Mouse (Mus musculus): ENCODE measurements around the gene A4galt. TPM values are rescaled to one million over a fixed set of nuclear protein-coding genes. Genes with fewer than 3 reads are reported as not detected.

A4galt gene
- total RNA-seq, 2 experiments from 2014 or later: 2.0 to 4.0 TPM

DNA sequence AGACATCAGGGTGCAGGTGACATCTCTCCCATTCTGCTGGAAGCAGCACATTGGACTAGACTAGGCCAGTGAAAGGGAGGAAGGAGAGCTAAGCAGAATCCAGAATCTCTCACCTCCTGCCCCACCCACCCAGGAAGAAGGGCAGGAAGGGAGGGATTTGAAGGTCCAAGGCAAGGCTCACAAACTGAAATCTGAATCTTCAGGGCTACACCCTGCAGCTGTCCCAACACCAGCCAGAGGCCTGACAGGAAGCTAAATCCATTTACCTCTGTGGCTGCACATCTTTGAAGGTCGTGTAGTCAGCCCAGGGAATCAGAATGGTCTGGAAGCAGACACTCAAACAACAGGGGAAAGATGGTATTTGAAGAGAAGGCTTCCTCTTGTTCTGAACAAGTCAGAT is 13.7 kb upstream of the A4galt start:
- no peak for DNase-seq

DNA sequence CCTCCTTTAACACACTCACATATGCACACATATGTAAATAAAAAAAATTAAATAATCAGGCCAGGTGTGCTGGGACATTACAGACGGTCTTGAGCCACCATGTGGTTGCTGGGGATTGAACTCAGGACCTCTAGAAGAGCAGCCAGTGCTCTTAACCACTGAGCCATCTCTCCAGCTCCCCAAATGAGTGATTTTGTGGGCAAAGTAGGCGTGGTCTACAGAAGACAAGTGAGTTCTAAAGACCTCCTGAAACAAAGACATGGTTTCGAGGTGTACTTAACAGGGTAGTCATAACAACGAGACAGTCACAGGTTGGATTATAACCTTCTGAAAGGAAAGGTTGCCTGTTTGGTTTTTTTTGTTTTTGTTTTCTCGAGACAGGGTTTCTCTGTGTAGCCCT is 11.8 kb upstream of the A4galt start:
- DNase-seq: no peak

DNA sequence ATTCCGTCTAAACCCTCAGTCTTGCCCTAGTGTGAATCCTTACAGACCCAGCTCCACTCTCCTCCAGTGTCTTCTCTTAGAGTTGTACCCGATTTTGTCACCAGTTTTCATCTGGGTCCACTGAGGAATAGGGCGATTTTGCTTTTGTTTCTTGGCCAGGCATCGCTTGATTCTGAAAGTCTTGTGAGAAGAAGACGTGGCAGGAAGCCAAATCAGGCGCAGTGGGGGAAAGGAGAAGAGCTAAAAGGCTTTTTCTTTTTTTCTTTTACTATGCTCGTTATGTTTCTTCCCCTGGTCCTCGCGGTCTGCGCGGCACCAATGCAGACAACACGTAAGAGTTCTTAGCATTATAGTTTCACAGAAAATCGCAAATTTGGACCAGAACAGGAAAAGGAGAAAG is 6.3 kb upstream of the A4galt start:
- no peak for DNase-seq

DNA sequence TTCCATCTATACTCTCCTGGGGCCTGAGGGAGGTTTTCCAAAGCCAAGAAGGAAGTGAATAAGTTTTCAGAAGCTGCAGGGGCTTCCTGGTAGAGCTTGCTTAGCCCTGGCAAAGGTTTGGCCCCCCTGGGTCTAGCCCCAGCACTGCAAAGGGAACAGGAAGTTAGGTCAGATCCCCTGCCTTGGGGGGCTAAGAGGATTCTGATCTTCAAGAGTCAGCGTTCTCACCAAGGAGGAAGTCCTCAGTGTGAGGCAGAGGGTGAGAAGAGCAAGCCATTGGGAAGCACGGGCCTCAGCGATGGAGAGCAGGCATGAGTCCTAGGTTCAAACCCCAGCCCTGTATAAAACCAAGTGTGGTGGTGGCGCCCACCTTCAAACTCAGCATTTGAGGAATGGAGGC is 4.9 kb upstream of the A4galt start:
- no peak for DNase-seq

DNA sequence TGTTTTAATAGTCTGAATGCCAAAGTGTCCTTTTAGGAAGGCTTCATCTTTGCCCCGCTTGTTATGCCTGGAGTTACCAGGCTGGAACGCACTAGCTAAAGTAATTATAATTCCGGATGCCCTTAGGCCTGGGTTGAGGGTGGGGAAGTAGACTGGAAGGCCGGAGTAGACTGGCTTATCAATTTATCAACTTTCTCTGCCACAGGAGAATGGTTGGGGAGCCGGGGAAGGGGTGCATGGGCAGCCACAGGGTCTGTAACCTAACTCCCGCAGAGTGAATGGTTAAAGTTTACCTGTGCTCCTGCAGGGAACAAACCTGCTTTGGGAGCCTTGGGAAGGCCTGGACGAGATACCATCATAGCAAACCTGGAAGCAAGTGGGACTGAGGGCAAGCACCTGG is 4.4 kb upstream of the A4galt start:
- no peak for DNase-seq

DNA sequence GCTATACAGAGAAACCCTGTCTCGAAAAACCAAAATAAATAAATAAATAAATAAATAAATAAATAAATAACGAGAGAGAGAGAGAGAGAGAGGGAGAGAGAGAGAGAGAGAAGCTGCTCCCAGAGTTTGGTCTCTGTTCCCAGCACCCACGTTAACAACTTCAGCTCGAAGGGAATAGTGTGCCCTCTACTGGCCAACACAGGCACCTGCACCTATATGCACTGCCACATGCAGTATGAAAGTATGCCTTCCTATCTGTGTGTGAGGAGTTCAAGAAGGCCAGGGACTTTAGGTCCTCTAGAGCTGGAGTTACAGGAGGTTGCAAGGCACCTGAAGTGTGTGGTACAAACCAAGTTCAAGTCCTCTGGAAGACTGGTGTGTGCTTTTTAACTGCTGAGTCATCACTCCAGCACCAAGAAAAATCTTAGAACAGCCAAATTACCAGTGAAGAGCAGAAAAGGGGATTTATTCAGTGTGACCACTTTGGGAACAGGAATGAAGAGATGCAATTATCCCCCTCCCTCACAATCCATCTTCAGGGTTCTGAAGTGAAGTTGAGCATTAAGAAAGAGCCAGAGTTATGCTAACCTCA is 3.7 kb upstream of the A4galt start:
- no peak for DNase-seq

DNA sequence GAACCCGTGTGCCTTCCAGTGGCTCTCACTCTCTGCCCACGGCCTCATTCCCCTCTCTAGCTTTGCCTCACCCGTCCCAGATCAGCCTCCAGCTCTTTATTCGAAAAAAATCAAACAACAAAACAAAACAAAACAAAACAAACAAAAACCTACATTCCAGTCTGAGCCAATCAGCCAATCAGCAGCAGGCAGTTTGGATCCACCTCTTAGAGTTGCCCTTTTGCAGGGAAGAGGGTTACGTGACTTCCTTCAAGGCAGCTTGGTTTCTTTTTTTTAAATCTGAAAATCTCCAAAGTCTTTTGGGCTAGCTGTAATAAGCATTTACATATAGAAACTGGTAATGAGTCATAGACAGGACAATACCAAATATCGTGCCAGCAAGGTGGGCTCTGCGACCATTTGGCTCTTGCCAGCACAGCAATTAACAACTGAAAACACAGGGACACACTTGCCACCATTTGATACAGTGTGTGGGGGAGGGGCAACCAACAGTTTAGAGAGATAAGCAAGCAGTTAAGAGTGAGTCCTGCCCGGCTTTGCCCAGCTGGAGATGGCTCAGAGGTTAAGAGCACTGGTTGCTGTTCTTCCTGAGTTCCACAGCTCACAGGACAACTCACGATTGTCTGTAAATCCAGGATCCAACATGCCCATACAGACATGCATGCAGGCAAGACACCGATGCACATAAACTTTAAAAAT is 2.9 kb upstream of the A4galt start:
- DNase-seq: no peak

DNA sequence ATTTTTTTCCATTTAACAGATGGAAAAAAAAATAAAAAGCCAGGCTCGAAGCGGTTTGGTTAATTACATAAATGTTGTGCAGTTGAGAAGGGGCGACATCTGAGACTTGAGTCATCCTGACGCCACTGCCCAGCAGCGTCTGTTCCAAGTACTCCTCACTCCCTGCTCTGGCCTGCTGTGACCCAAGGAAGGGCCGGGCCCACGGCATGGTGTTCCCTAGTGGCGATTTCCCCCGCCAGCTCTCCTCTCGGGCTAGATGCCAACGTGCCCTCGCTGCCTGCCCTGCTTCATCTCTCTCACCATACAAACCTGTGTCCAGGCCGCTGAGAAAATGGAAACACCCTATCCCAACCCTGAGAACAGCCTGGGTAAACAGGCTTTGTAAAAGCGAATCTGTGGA is 486 bp upstream of the A4galt start:
- DNase-seq: no peak

DNA sequence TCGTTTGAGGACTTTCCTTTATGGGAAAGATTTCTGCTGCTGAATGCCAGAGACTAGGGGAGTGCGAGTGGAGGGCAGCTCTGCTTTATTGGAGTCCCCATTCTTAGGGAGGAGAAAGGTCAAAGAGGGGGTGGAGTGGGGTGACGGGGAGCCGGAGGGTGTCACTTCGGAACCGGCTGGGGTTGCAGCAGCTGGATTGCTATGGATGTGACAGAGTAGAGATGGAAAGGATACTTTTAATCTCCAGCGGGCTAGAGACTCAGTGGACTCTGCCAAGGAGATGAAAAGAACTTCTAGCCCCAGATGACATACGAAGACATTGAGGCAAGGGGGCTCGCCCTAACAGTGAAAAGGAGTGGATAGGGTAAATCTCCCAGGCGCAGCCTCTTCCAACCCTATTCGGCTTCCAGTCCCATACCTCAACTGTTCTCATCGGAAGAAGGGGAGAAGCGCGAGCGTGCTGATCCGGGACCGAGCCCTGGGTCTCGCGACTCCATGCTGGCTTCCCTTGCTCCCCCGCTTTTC is 861 bp downstream of the A4galt start:
- DNase-seq: no peak

DNA sequence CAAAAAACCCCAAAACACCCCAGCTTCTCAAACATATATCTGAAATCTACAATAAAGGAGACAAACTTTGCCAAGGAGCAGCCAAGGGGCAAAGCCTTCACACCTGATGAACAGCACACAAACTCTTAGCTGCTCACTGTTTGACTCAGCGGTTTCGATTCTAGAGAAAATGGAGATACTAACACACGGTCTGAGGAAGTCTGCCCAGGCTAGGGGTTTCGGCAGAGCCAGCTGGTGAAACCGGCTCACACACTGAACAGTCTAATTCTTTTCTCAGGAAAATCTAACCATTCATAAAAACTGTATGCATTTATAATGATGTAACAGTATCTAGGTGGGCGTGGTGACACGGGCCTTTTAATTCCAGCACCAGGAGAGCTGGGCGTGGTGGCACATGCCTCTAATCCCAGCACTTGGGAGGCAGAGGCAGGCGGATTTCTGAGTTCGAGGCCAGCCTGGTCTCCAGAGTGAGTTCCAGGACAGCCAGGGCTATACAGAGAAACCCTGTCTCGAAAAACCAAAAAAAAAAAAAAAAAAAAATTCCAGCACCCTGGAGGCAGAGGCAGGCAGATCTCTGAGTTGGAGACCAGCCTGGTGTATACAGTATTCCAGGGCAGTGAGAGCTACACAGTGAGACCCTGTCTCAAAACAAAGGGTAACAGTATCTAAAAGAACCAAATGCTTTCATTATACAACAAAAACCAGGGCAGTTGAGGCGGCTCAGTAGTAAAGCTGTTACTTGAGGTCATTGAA is 1.9 kb downstream of the A4galt start:
- DNase-seq: no peak

DNA sequence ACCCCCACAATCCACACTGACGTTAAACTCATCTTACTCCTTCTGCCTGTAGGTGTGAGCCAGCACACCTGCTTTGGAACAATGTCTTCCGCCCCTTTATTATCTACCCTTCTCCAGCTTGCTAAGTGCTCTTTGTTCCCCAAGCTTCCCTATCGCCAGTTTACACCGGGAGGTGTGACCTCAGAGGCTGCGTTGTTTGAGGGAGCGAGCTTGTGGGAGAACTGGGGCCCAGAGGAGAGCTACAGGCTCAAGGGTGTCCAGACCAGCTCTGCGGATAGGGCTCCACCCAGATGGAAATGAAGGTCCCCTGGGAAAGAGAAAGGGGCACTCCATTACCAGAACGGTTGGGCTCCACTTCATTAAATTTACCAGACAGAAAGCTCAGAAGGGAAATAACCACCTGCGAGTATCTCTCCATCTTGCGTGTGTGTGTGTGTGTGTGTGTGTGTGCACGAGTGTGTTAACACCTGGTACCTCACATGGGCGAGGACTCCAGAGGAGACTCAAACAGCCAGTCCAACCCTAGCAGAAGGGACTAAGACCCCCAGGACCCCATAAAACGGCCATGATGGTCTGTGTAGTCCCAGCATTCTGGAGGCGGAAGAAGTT is 3.2 kb downstream of the A4galt start:
- DNase-seq: no peak

DNA sequence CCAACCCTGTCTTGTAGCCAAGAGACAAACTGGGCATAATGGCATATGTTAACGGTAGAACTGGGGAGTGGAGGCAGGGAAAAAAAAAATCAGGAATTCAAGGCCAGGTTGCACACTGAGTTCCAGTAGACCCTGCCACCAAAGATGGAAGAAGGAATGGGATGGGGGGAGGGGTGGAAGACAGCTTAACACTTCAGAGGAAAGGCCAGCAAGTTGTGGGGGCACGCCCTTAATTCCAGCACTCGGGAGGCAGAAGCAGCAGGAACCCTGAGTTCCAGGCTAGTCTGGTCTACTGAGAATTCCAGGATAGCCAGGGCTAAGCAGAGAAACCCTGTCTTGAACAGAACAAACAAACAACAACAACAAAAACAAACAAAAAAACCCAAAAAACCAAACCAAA is 7.2 kb downstream of the A4galt start:
- DNase-seq: no peak

DNA sequence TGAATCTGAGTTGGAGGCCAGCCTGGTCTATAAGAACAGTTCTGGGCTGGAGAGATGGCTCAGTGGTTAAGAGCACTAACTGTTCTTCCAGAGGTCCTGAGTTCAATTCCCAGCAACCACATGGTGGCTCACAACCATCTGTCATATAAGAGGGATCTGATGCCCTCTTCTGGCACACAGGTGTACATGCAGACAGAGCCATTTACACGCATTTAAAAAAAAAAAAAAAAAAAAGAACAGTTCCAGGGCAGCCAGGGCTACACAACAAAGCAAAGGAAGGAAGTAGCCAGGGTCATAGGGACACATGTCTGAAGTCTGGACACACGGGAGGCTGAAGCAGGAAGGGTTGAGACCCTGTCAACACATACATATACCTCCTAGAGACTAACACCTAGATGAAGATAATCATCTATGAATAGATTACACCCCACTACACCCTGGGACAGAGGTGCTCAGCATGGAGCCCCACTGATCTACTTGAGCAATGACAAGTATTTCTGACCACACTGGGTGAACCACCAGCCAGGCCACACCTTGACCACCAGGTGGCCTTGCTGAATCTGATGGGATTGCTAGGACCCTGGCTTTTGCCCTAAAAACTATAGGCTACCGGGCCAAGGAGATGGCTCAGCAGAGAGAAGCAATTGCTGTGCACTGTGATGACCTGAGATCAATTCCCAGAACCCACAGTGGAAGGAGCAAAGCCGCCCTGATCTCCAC is 9.5 kb downstream of the A4galt start:
- DNase-seq: no peak

DNA sequence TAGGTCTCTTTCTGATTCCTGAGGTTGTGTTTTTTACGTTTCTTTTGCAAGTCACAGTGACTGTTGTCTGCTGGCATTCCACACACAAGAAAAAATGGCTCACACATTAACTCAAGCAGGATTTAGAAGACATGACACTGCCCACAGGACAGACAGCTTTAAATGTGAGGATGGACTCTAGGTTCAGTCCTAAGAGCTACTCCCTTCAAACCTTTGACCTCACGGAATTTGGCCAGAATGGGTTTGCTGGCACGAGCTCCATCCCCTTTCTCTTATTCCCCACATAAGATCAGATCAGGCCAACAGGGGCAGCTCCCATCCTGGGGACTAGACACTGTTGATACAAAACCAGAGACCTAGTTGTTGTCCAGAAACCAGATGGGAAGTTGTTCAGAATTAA is 10.1 kb downstream of the A4galt start:
- no peak for DNase-seq

DNA sequence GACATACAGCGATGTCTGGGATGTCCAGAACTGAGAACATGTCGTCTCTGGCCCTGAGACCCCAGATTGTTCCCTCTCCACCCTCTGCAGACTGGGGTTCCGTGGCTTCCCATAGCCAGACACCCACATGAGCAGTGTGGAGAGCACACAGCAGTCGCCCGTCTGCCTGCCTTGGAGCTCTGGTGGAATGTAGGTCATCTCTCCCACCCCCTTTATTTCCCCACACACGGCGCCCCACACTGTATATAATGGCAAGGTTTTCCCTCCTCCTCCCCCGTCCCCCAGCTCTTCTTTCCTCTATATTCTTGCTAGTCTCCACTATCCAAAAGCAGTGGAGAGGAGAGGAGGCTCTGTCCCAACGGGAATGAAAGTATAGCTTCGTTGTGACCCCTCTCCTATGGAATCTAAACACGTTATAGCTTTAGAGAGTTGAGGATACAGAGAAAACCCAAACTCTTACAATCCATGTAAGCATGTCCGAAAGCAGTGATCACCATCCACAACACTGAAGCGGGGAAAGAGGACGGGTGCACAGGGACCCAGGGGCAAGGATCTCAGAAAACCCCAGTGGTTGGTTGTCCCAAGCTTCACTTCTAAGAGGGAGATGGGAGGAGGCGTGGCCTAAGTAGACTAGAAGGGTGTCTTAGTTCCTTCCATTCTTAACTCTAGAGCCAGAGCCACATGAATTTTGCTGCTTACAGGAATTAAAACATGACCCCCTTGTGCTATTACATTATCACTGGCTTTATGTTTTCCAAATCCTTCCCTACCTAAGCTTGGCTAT is 13.9 kb downstream of the A4galt start:
- DNase-seq: no peak

DNA sequence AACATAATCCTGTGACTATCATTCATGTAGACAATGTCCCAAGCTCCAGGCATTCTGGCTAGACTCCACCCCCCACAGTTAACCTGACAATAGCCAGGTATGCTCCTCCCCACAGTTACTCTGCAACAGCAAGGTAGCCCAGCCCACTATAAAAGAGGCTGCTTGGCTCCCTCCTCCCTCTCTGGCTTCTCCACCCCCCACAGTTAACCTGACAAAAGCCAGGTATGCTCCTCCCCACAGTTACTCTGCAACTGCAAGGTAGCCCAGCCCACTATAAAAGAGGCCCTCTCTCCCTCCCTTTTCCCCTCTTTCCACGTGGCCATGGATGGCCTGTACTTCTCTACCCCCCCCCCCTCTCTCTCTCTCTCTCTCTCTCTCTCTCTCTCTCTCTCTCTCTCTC is 14.8 kb downstream of the A4galt start:
- DNase-seq: no peak

DNA sequence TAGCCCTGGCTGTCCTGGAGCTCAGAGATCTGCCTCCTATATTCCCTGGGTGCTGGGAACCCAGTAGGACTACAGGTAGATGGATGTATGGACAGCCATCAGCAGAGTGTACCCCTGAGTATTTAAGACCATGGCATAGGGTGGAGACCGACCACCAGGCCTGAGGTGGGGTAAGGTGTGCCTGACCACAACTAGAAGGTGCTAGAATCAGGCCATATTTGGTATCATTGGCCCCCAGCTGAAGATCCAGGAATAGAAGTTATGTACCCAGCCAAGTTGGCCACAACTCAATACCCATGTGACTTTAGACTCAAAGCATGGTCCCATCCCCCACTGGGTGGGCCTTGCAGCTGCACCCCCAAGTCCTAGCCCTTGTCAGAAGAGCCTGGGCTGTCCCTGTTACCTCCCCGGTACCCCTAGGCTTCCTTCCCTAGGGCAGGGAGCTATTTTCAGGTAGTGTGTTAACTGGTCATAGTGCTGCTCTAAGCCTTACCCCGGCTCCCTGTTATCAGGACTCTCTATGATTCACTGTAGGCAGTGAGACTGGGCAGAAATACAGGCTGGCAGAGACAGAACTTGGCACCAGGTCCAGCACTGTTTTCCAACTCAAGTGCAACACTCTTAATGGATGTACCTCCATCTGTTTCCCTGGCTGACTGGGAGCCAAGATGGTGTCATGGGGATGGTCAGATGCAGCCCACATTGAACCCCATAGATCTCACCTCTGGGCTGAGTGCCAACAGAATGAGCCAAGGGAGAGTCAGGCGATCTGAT is 18.2 kb downstream of the A4galt start:
- peak; percentile 32 to 55 for DNase-seq

DNA sequence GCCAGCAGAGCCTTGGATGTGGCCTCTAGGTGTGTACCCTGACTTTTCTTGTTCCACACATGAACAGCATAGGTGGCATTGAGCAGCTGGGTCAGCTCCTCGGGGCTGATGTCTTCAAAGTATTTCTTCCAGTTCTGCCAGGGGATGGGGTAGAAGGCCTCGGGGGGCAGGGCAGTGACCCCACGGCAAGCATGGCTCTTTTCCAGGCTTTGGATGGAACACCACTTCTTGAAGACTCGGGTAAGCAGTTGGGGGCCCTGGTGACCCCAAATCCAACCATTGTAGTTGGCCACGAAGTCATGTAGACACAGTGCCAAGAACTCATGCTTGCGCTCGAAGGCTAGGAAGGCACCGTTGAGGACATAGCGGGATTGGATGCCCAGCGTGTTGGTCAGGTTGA is 24.0 kb downstream of the A4galt start:
- no peak for DNase-seq

DNA sequence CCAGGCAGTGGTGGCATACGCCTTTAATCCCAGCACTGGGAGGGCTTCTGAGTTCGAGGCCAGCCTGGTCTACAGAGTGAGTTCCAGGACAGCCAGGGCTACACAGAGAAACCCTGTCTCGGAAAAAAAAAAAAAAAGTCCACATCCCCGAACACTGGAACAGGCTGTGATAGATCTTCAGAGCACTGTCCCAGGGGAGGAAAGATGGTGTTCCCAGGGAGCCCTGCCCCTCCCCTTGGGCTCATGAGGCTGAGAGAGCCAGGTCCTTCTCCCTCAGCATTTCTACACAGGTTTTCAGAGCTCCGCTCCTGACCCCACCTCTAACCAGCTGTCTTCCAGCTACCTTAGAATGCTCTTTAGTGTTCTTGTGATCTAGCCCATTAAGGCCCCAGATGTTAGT is 24.7 kb downstream of the A4galt start:
- DNase-seq: no peak

DNA sequence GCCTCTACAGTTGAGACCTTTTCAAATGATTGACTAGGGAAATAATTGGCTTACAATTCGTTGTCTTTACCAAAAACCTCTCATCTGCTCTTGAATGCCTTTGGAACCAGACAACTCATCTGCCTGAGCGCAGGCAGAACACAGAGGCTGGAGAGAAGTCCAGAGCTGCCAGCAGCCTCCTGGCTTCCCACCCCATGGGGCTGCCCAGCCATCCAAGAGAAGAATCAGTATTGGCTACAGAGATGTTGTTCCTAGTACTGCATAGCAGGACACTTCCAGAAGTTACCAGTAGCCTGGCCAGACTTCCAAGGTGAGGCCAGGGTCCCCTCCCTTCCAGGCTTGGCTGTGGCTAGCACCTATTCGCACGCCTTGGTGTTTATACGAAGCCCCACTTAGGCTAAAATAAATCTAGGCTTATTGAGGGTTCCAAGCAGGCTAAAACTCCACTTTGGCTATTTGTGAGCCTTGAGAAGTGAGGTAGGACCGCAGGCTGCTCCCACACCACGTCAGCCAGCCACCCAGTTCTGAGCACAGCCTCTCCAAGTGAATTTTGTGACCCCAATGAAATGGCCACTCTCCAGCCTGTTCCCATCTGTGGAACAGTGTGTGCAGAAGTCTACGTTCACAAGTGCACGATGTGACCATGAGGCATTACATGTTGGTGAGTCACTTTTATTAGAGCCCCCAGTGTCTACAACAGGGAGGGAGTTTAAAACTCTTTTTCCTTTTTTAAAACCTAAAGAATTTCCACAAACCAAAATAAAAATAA is 25.3 kb downstream of the A4galt start:
- DNase-seq: no peak

Measured in layer of hippocampus, postnatal 36 days (tissue).